Mouse (Mus musculus) heart, embryonic 11.5 days (tissue): ENCODE measurements at regions not wholly inside any gene's neighbourhood (a gene's known extent, or its start where the extent isn't known, plus 50 kb on each side); places are given as distances from the start of the nearest gene placed in this dataset.

Experiments used
- ATAC-seq: fragments of 200-750 bp; cut with Nextera tagmentation; replicated peaks from 2 replicates; pipeline ENCODE4 v1.8.0; 2017; ENCODE audit warnings: moderate library complexity; ENCODE audit not compliant: insufficient number of reproducible peaks, low FRiP score, low TSS enrichment
- H3K27ac ChIP-seq: fragments of 300-500 bp; sonication (generic); 2 replicates; pipeline ENCODE4 v1.5.1; 2014; ENCODE audit warnings: mild to moderate bottlenecking, low read depth, low read length
- H3K27me3 ChIP-seq: fragments of 300-500 bp; sonication (generic); 2 replicates; pipeline ENCODE4 v1.6.1; 2014; ENCODE audit warnings: mild to moderate bottlenecking, low read length, mixed read lengths; ENCODE audit not compliant: control insufficient read depth, insufficient read depth
- H3K36me3 ChIP-seq: fragments of 300-500 bp; sonication (generic); 2 replicates; pipeline ENCODE4 v1.6.1; 2014; ENCODE audit warnings: mild to moderate bottlenecking, low read length, moderate library complexity, mixed read lengths; ENCODE audit not compliant: control insufficient read depth, insufficient read depth
- H3K4me1 ChIP-seq: fragments of 300-500 bp; sonication (generic); 2 replicates; pipeline ENCODE4 v1.6.1; 2014; ENCODE audit warnings: low read length; ENCODE audit not compliant: control insufficient read depth, insufficient read depth
- H3K4me2 ChIP-seq: fragments of 300-500 bp; sonication (generic); 2 replicates; pipeline ENCODE4 v1.6.1; 2014; ENCODE audit warnings: mild to moderate bottlenecking, moderate library complexity
- H3K4me3 ChIP-seq: fragments of 300-500 bp; sonication (generic); 2 replicates; pipeline ENCODE4 v1.5.1; 2014; ENCODE audit warnings: low read depth, low read length
- H3K9ac ChIP-seq: fragments of 300-500 bp; sonication (generic); 2 replicates; pipeline ENCODE4 v1.6.1; 2014; ENCODE audit warnings: mild to moderate bottlenecking, low read depth, low read length, moderate library complexity
- H3K9me3 ChIP-seq: fragments of 300-500 bp; sonication (generic); replicated peaks from 2 replicates; pipeline ENCODE4 v1.6.1; 2016; ENCODE audit warnings: low read length; ENCODE audit not compliant: control insufficient read depth
- WGBS: fragments of 180-500 bp; shearing (Covaris S2); extraction: QIAGEN DNeasy Blood & Tissue Kit; methylation state at CpG from one replicate; pipeline ENCODE4 v1.1.7; 2014; ENCODE audit not compliant: insufficient replicate concordance; 5-methylcytosine and 5-hydroxymethylcytosine counted together

GRCm38 (mm10) chr4:89038135-89038534 lies 98.8 kb upstream of the Mtap start:
- H3K4me2 ChIP-seq: no peak overlapping the region
- H3K4me1 ChIP-seq: no peaks in the 10 kb centered on the region
- WGBS: 26% methylated on average over 4 of the region's 4 CpGs
- ATAC-seq: no peak
- no peaks in the 10 kb centered on the region for H3K27me3 ChIP-seq
- H3K9ac ChIP-seq: no peak overlapping the region
- H3K36me3 ChIP-seq: no peaks in the 10 kb centered on the region
- no peak overlapping the region for H3K27ac ChIP-seq
- no peak overlapping the region for H3K4me3 ChIP-seq
- no peaks in the 10 kb centered on the region for H3K9me3 ChIP-seq

- H3K4me2 ChIP-seq: no peak overlapping the region
- H3K9me3 ChIP-seq: no peaks in the 10 kb centered on the region
- H3K27ac ChIP-seq: no peak overlapping the region
- no peak overlapping the region for H3K4me3 ChIP-seq
- ATAC-seq: no peak
- no peaks in the 10 kb centered on the region for H3K4me1 ChIP-seq
- H3K27me3 ChIP-seq: no peaks in the 10 kb centered on the region
- WGBS: 59% methylated on average over 2 of the region's 2 CpGs
- no peak overlapping the region for H3K9ac ChIP-seq
- no peaks in the 10 kb centered on the region for H3K36me3 ChIP-seq
Observed at GRCm38 (mm10) chr4:89034822-89035221, 102.1 kb upstream of the Mtap start.

GRCm38 (mm10) chr4:89034299-89034698 lies 102.6 kb upstream of the Mtap start:
- H3K9ac ChIP-seq: no peak overlapping the region
- no peak overlapping the region for H3K4me2 ChIP-seq
- no peaks in the 10 kb centered on the region for H3K4me1 ChIP-seq
- no peak for ATAC-seq
- H3K27me3 ChIP-seq: no peaks in the 10 kb centered on the region
- no peaks in the 10 kb centered on the region for H3K36me3 ChIP-seq
- no peaks in the 10 kb centered on the region for H3K9me3 ChIP-seq
- no peak overlapping the region for H3K27ac ChIP-seq
- no peak overlapping the region for H3K4me3 ChIP-seq
- WGBS: 64% methylated on average over 3 of the region's 3 CpGs

GRCm38 (mm10) chr4:89012681-89013353 lies 124.1 kb upstream of the Mtap start:
- Histone ChIP-seq H3K27me3 (no peaks in the 10 kb centered on the region), H3K4me2 (no peak overlapping the region), H3K4me3 (no peak overlapping the region), H3K27ac (no peak overlapping the region), H3K9ac (no peak overlapping the region), H3K36me3 (no peaks in the 10 kb centered on the region), H3K4me1 (0 out of 2 replicates have a peak, but pooled peaks cover 2% of the 10 kb centered on the region), H3K9me3 (no peaks in the 10 kb centered on the region)
- WGBS: 19% methylated on average over 2 of the region's 2 CpGs
- ATAC-seq: no peak

- no peaks in the 10 kb centered on the region for H3K27me3 ChIP-seq
- 72% methylated on average over 5 of the region's 5 CpGs for WGBS
- no peak overlapping the region for H3K4me3 ChIP-seq
- H3K4me1 ChIP-seq: 0 out of 2 replicates have a peak, but pooled peaks cover 2% of the 10 kb centered on the region
- H3K36me3 ChIP-seq: no peaks in the 10 kb centered on the region
- no peak for ATAC-seq
- no peak overlapping the region for H3K27ac ChIP-seq
- H3K9ac ChIP-seq: no peak overlapping the region
- H3K9me3 ChIP-seq: no peaks in the 10 kb centered on the region
- no peak overlapping the region for H3K4me2 ChIP-seq
Observed at GRCm38 (mm10) chr4:89008561-89008960, 128.4 kb upstream of the Mtap start.

GRCm38 (mm10) chr4:89001470-89001869 lies 121.5 kb upstream of the Ifne start:
- WGBS: 82% methylated on average over 4 of the region's 4 CpGs
- Histone ChIP-seq H3K36me3 (no peaks in the 10 kb centered on the region), H3K4me1 (no peaks in the 10 kb centered on the region), H3K9me3 (no peaks in the 10 kb centered on the region), H3K9ac (no peak overlapping the region), H3K4me3 (no peak overlapping the region), H3K4me2 (no peak overlapping the region), H3K27ac (no peak overlapping the region), H3K27me3 (no peaks in the 10 kb centered on the region)
- ATAC-seq: no peak

- ATAC-seq: no peak
- H3K9me3 ChIP-seq: no peaks in the 10 kb centered on the region
- 69% methylated on average over 4 of the region's 4 CpGs for WGBS
- H3K9ac ChIP-seq: no peak overlapping the region
- no peaks in the 10 kb centered on the region for H3K4me1 ChIP-seq
- no peak overlapping the region for H3K4me3 ChIP-seq
- H3K27ac ChIP-seq: no peak overlapping the region
- no peaks in the 10 kb centered on the region for H3K27me3 ChIP-seq
- no peaks in the 10 kb centered on the region for H3K36me3 ChIP-seq
- H3K4me2 ChIP-seq: no peak overlapping the region
Observed at GRCm38 (mm10) chr4:89000855-89001254, 120.9 kb upstream of the Ifne start.

- Histone ChIP-seq H3K9me3 (no peaks in the 10 kb centered on the region), H3K4me1 (no peaks in the 10 kb centered on the region), H3K4me3 (no peak overlapping the region), H3K36me3 (no peaks in the 10 kb centered on the region), H3K27me3 (no peaks in the 10 kb centered on the region), H3K4me2 (no peak overlapping the region), H3K9ac (no peak overlapping the region), H3K27ac (no peak overlapping the region)
- 76% methylated on average over 6 of the region's 6 CpGs for WGBS
- no peak for ATAC-seq
Observed at GRCm38 (mm10) chr4:89000200-89000599, 120.2 kb upstream of the Ifne start.

GRCm38 (mm10) chr4:88998286-88998685 lies 118.3 kb upstream of the Ifne start:
- no peaks in the 10 kb centered on the region for H3K9me3 ChIP-seq
- no peak overlapping the region for H3K4me3 ChIP-seq
- ATAC-seq: no peak
- H3K36me3 ChIP-seq: no peaks in the 10 kb centered on the region
- no peak overlapping the region for H3K27ac ChIP-seq
- no peaks in the 10 kb centered on the region for H3K27me3 ChIP-seq
- no peaks in the 10 kb centered on the region for H3K4me1 ChIP-seq
- no peak overlapping the region for H3K9ac ChIP-seq
- WGBS: 79% methylated on average over 5 of the region's 5 CpGs
- H3K4me2 ChIP-seq: no peak overlapping the region
